Mouse (Mus musculus) neural tube, embryonic 15.5 days (tissue): ENCODE results near the gene Adam10. TPM values are rescaled to one million over a fixed set of nuclear protein-coding genes. Genes with fewer than 3 reads are reported as not detected.

ENCODE experiments used
- ATAC-seq: fragments of 200-750 bp; cut with Nextera tagmentation; 2 replicates; pipeline ENCODE4 v1.8.0; 2017; ENCODE audit warnings: mild to moderate bottlenecking, moderate TSS enrichment, moderate library complexity; ENCODE audit not compliant: low FRiP score
- H3K27ac ChIP-seq: fragments of 300-500 bp; sonication (generic); replicated peaks from 2 replicates; pipeline ENCODE4 v1.5.1; 2015; ENCODE audit warnings: mild to moderate bottlenecking, inconsistent platforms
- H3K27me3 ChIP-seq: fragments of 300-500 bp; sonication (generic); replicated peaks from 2 replicates; pipeline ENCODE4 v1.6.1; 2015; ENCODE audit warnings: inconsistent platforms
- H3K36me3 ChIP-seq: fragments of 300-500 bp; sonication (generic); 2 replicates; pipeline ENCODE4 v1.6.1; 2015; ENCODE audit warnings: inconsistent platforms
- H3K4me1 ChIP-seq: fragments of 300-500 bp; sonication (generic); 2 replicates; pipeline ENCODE4 v1.6.1; 2015; ENCODE audit warnings: inconsistent platforms
- H3K4me2 ChIP-seq: fragments of 300-500 bp; sonication (generic); 2 replicates; pipeline ENCODE4 v1.6.1; 2015; ENCODE audit warnings: inconsistent platforms, mild to moderate bottlenecking, moderate library complexity
- H3K4me3 ChIP-seq: fragments of 300-500 bp; sonication (generic); replicated peaks from 2 replicates; pipeline ENCODE4 v1.5.1; 2015; ENCODE audit warnings: mild to moderate bottlenecking, inconsistent platforms
- H3K9ac ChIP-seq: fragments of 300-500 bp; sonication (generic); replicated peaks from 2 replicates; pipeline ENCODE4 v1.6.1; 2015; ENCODE audit warnings: mild to moderate bottlenecking, inconsistent platforms
- H3K9me3 ChIP-seq: fragments of 300-500 bp; sonication (generic); replicated peaks from 2 replicates; pipeline ENCODE4 v1.6.1; 2016; ENCODE audit warnings: inconsistent platforms
- WGBS: fragments of 180-500 bp; shearing (Covaris S2); methylation state at CpG from one replicate; pipeline ENCODE4 v1.1.7; 2015; ENCODE audit warnings: mixed read lengths; 5-methylcytosine and 5-hydroxymethylcytosine counted together
- polyA plus RNA-seq: library from polyadenylated mRNA; unstranded; fragments of >200 nt; fragmentation: Nextera tagmentation; extraction: Ambion mirVana; gene quantifications from 2 replicates; pipeline ENCODE4 v1.2.1, GENCODE M21; 2015

Adam10 gene
- polyA plus RNA-seq, 1 experiment from 2014 or later = 53.1 TPM

- H3K27me3 ChIP-seq = no peaks in the 10 kb centered on the region
Measured at GRCm38 (mm10) chr9:70675117-70675516, 3.7 kb upstream of the Adam10 start.

DNA sequence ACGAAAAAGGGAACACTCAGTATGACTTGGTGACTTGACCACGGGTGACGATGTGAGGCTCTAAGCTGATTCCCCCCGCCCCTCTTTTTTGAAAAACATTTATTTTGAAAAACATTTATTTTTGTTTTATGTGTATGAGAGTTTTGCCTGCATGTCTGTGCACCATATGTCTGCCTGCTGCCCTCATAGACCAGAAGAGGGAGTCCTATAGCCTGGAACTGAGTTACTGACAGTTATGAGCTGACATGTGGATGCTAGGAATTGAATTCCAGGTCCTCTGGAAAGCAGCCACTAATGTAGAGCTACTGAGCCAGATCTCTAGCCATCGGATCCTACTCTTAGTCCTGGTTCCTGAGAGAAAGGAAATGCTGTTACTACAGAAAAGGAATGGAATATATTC lies 2.8 kb upstream of the Adam10 start:
- Histone ChIP-seq H3K4me3 (no peak overlapping the region), H3K9me3 (no peaks in the 10 kb centered on the region), H3K4me2 (no peak overlapping the region), H3K9ac (no peak overlapping the region), H3K27ac (no peak overlapping the region), H3K27me3 (no peaks in the 10 kb centered on the region), H3K36me3 (no peaks in the 10 kb centered on the region), H3K4me1 (peaks cover 11% of the 10 kb centered on the region)
- 90% methylated on average over 5 of the region's 5 CpGs for WGBS
- ATAC-seq = no peak

More at GRCm38 (mm10) chr9:70675117-70675516, 3.7 kb upstream of the Adam10 start:
- ATAC-seq = no peak
- no peak overlapping the region for H3K4me2 ChIP-seq
- H3K36me3 ChIP-seq = no peaks in the 10 kb centered on the region
- H3K9ac ChIP-seq = no peak overlapping the region
- H3K4me3 ChIP-seq = no peak overlapping the region
- WGBS = 83% methylated on average over 4 of the region's 4 CpGs
- H3K9me3 ChIP-seq = no peaks in the 10 kb centered on the region
- H3K4me1 ChIP-seq = peaks cover 5% of the 10 kb centered on the region
- no peak overlapping the region for H3K27ac ChIP-seq

DNA sequence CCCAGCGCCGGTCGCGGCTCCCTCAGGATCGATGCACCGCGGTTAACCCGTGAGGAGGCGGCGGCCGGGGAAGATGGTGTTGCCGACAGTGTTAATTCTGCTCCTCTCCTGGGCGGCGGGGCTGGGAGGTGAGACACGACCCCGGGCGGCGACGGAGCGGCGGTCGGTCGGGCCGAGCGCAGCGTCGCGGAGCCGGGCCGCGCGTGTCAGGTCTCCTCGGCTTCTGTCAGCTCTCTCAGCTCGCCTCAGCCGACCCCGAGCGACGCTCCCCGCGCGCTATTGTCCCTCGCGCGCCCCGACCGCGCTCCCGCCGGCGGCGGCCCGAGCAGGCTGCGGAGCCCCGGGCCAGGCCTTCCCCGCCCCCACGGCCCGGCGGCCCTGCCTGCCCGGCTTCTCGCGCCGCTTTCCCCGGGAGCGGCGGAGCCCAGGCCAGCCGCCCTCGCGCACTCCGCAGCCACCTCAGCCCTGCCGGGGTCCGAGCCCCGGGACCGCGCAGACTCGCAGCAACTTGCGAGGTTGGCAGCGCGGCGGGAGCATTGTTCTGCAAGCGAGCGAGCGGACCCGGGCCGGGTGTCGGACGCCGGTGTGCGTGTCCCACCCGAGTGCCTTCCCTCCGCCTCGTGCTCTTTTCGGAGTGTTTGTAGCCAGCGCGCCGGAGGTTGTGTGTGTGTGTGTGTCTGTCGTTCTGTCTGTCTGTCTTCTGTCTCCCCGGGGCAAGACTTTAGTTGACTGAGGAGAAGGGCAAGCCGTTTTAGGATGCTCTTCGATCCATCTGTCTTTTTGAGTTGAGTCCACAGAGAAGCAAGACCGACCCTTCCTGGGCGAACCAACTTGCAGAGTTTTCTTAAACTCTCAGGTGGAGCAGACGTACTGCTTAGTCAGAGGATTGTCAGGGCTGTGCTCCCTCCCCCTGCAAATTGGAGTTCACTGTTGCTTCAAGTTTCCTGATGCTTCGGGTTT lies 615 bp downstream of the Adam10 start:
- Histone ChIP-seq H3K27me3 (no peaks in the 10 kb centered on the region), H3K9me3 (no peaks in the 10 kb centered on the region), H3K4me3 (peak overlapping the region; percentile 98), H3K4me1 (peaks cover 22% of the 10 kb centered on the region), H3K36me3 (no peaks in the 10 kb centered on the region), H3K27ac (peak overlapping the region; percentile 99), H3K4me2 (peak overlapping the region; percentile 77), H3K9ac (peak overlapping the region; percentile 95)
- ATAC-seq = peak; percentile 77
- under 1% methylated on average over 98 of the region's 103 CpGs for WGBS

DNA sequence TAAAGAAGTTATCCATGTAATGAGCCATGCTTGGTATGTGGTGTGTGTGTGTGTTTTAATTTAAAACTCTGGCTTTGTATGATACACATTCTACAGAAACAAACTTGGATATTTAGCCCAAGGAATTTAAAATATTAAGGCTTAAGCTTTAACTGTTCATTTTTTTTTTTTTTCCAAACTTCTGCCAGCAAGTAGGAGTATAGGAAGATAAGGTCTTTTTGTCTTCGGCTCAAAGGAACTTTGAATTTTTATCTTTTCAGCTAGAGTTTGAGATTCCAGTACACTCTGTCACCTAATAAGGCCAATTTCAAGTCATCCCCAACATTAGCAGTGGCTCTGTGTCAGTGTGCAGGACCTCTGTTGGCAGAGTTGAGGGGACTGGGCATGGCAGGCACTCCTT lies 3.4 kb downstream of the Adam10 start:
- peaks cover 22% of the 10 kb centered on the region for H3K4me1 ChIP-seq
- H3K4me2 ChIP-seq = no peak overlapping the region
- no peak for ATAC-seq
- H3K9ac ChIP-seq = no peak overlapping the region
- WGBS = 83% methylated on average over 1 of the region's 1 CpGs
- H3K27me3 ChIP-seq = no peaks in the 10 kb centered on the region
- H3K27ac ChIP-seq = no peak overlapping the region
- no peaks in the 10 kb centered on the region for H3K36me3 ChIP-seq
- no peaks in the 10 kb centered on the region for H3K9me3 ChIP-seq
- no peak overlapping the region for H3K4me3 ChIP-seq

- H3K27ac ChIP-seq = no peak overlapping the region
- H3K4me1 ChIP-seq = no peaks in the 10 kb centered on the region
- no peaks in the 10 kb centered on the region for H3K36me3 ChIP-seq
- no peak overlapping the region for H3K4me2 ChIP-seq
- no peaks in the 10 kb centered on the region for H3K9me3 ChIP-seq
- 98% methylated on average over 2 of the region's 2 CpGs for WGBS
- no peak overlapping the region for H3K9ac ChIP-seq
- no peak for ATAC-seq
- H3K27me3 ChIP-seq = no peaks in the 10 kb centered on the region
- H3K4me3 ChIP-seq = no peak overlapping the region
Measured at GRCm38 (mm10) chr9:70688301-70688968, 9.6 kb downstream of the Adam10 start.

- Histone ChIP-seq H3K9ac (no peak overlapping the region), H3K27me3 (no peaks in the 10 kb centered on the region), H3K9me3 (no peaks in the 10 kb centered on the region), H3K27ac (no peak overlapping the region), H3K4me2 (no peak overlapping the region), H3K4me1 (no peaks in the 10 kb centered on the region), H3K36me3 (no peaks in the 10 kb centered on the region), H3K4me3 (no peak overlapping the region)
- ATAC-seq = no peak
- 82% methylated on average over 3 of the region's 3 CpGs for WGBS
Measured at GRCm38 (mm10) chr9:70689926-70690325, 11.1 kb downstream of the Adam10 start.

GRCm38 (mm10) chr9:70690579-70690978 lies 11.8 kb downstream of the Adam10 start:
- Histone ChIP-seq H3K4me3 (no peak overlapping the region), H3K36me3 (no peaks in the 10 kb centered on the region), H3K9ac (no peak overlapping the region), H3K27ac (no peak overlapping the region), H3K4me2 (no peak overlapping the region), H3K9me3 (no peaks in the 10 kb centered on the region), H3K27me3 (no peaks in the 10 kb centered on the region), H3K4me1 (no peaks in the 10 kb centered on the region)
- ATAC-seq = no peak

- H3K9ac ChIP-seq = no peak overlapping the region
- no peak overlapping the region for H3K27ac ChIP-seq
- 78% methylated on average over 2 of the region's 2 CpGs for WGBS
- no peak for ATAC-seq
- H3K4me3 ChIP-seq = no peak overlapping the region
- H3K4me2 ChIP-seq = no peak overlapping the region
- H3K9me3 ChIP-seq = no peaks in the 10 kb centered on the region
- H3K4me1 ChIP-seq = no peaks in the 10 kb centered on the region
- H3K27me3 ChIP-seq = no peaks in the 10 kb centered on the region
- H3K36me3 ChIP-seq = no peaks in the 10 kb centered on the region
Measured at GRCm38 (mm10) chr9:70691772-70692693, 13.2 kb downstream of the Adam10 start.

DNA sequence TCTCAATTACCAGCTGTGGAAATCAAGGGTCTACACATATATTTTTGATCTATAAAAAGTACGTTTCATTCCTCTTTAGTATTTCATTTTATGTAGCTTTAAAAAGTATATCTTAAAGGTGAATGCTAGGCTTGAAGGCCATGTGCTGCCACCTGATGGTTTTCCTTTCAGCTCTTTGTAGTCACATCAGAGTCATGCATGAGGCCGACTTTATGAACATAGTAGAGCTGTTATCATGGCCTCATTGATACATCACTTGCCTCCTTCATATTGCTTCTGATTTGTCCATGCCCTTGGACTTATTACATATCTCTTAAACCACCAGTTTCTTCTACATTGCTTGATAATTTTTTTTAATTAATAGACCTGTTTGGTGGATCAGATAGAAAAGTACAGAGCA lies 16.9 kb downstream of the Adam10 start:
- no peaks in the 10 kb centered on the region for H3K36me3 ChIP-seq
- ATAC-seq = no peak
- H3K4me2 ChIP-seq = no peak overlapping the region
- WGBS = 97% methylated on average over 2 of the region's 2 CpGs
- H3K9me3 ChIP-seq = no peaks in the 10 kb centered on the region
- no peaks in the 10 kb centered on the region for H3K27me3 ChIP-seq
- H3K4me1 ChIP-seq = no peaks in the 10 kb centered on the region
- no peak overlapping the region for H3K4me3 ChIP-seq
- no peak overlapping the region for H3K27ac ChIP-seq
- no peak overlapping the region for H3K9ac ChIP-seq

GRCm38 (mm10) chr9:70698090-70698489 lies 19.3 kb downstream of the Adam10 start:
- H3K27ac ChIP-seq = no peak overlapping the region
- ATAC-seq = no peak
- H3K4me2 ChIP-seq = no peak overlapping the region
- no peaks in the 10 kb centered on the region for H3K9me3 ChIP-seq
- no peak overlapping the region for H3K9ac ChIP-seq
- H3K27me3 ChIP-seq = no peaks in the 10 kb centered on the region
- H3K4me1 ChIP-seq = no peaks in the 10 kb centered on the region
- no peak overlapping the region for H3K4me3 ChIP-seq
- WGBS = 91% methylated on average over 1 of the region's 1 CpGs
- H3K36me3 ChIP-seq = no peaks in the 10 kb centered on the region

- no peaks in the 10 kb centered on the region for H3K36me3 ChIP-seq
- H3K4me3 ChIP-seq = no peak overlapping the region
- no peak overlapping the region for H3K4me2 ChIP-seq
- H3K9me3 ChIP-seq = no peaks in the 10 kb centered on the region
- ATAC-seq = no peak
- no peaks in the 10 kb centered on the region for H3K27me3 ChIP-seq
- 94% methylated on average over 5 of the region's 5 CpGs for WGBS
- H3K4me1 ChIP-seq = no peaks in the 10 kb centered on the region
- no peak overlapping the region for H3K9ac ChIP-seq
- no peak overlapping the region for H3K27ac ChIP-seq
Measured at GRCm38 (mm10) chr9:70703597-70704203, 24.9 kb downstream of the Adam10 start.
